In the genomic region with DNA sequence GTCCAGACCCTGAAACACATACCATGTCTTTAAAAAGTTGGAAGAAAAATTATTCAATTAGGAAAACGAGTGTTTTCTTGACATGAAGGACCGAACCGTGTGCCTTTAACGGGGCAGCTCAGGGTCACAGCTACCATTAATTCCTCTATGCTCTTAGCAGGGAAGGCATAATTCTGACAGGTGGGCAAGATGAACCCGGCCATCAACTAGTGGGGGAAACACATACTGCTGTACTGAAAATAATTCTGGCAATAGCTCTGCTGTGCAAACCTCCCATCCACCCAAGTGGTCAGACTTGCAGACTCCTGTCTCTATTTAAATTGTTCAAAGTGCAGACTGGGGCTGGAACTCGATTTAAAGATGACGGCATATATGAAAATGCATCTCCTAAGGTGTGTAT, we compare ENCODE assay signal across 8 mouse cellular contexts. TPM values are rescaled to one million over a fixed set of nuclear protein-coding genes. Genes with fewer than 3 reads are reported as not detected.
DNase-seq lines count a peak whose midpoint lies in the region; ATAC-seq lines count a peak whose summit lies in the region.

No protein-coding gene starts in this region.

- 22% methylated on average over 7 of the region's 7 CpGs for WGBS in kidney, embryonic 15.5 days
- WGBS in hindbrain, embryonic 16.5 days: 23% methylated on average over 7 of the region's 7 CpGs
- 24% methylated on average over 7 of the region's 7 CpGs for WGBS in midbrain, embryonic 13.5 days

- 0 out of 2 replicates have a peak, but pooled peaks have one; percentile 3 for ATAC-seq in kidney, embryonic 15.5 days (replicated peaks; ENCODE audit: low FRiP score)
- 0 out of 2 replicates have a peak, but pooled peaks have one; percentile 31 for ATAC-seq in common myeloid progenitor, adult 5-6 weeks (replicated peaks; ENCODE audit: low read depth, poor library complexity, severe bottlenecking)
- peak; percentile 16; the same call in 1 of the 2 replicates for ATAC-seq in hindbrain, embryonic 16.5 days
- peak; percentile 38 for ATAC-seq in midbrain, embryonic 13.5 days

- DNase-seq in kidney, postnatal 4 days: no peak
- no peak for DNase-seq in layer of hippocampus, adult 18-20 months (ENCODE audit: low spot score in 2 of 2)
- no peak for DNase-seq in left cerebral cortex, postnatal 14 days (ENCODE audit: low spot score in 2 of 2)
- DNase-seq in ovary, postnatal 10 days (ENCODE audit: low spot score): no peak

- peak overlapping the region; percentile 88 for H3K9ac ChIP-seq in kidney, embryonic 15.5 days
- peak overlapping the region; percentile 100 for H3K9ac ChIP-seq in hindbrain, embryonic 16.5 days (ENCODE audit: low read depth, low read length)
- H3K9ac ChIP-seq in midbrain, embryonic 13.5 days (replicated peaks): peak overlapping the region; percentile 95

- peaks cover 13% of the 10 kb centered on the region for H3K4me1 ChIP-seq in kidney, embryonic 15.5 days
- peaks cover 5% of the 10 kb centered on the region for H3K4me1 ChIP-seq in hindbrain, embryonic 16.5 days (ENCODE audit: control insufficient read depth, insufficient read depth, low read depth, low read length)
- H3K4me1 ChIP-seq in midbrain, embryonic 13.5 days (replicated peaks): peaks cover 8% of the 10 kb centered on the region

- peak overlapping the region; percentile 84 for H3K4me3 ChIP-seq in kidney, embryonic 15.5 days (replicated peaks)
- peak overlapping the region; percentile 94 for H3K4me3 ChIP-seq in hindbrain, embryonic 16.5 days (ENCODE audit: low read length)
- peak overlapping the region; percentile 86 for H3K4me3 ChIP-seq in midbrain, embryonic 13.5 days (replicated peaks)

- H3K36me3 ChIP-seq in kidney, embryonic 15.5 days: no peaks in the 10 kb centered on the region
- H3K36me3 ChIP-seq in hindbrain, embryonic 16.5 days (ENCODE audit: control insufficient read depth, insufficient read depth, low read length): no peaks in the 10 kb centered on the region
- no peaks in the 10 kb centered on the region for H3K36me3 ChIP-seq in midbrain, embryonic 13.5 days

- no peaks in the 10 kb centered on the region for H3K27me3 ChIP-seq in kidney, embryonic 15.5 days
- no peaks in the 10 kb centered on the region for H3K27me3 ChIP-seq in hindbrain, embryonic 16.5 days (replicated peaks; ENCODE audit: control insufficient read depth, insufficient read depth, low read length)
- no peaks in the 10 kb centered on the region for H3K27me3 ChIP-seq in midbrain, embryonic 13.5 days

- peak overlapping the region; percentile 93 for H3K27ac ChIP-seq in kidney, embryonic 15.5 days
- H3K27ac ChIP-seq in hindbrain, embryonic 16.5 days (ENCODE audit: low read depth, low read length): peak overlapping the region; percentile 93
- H3K27ac ChIP-seq in midbrain, embryonic 13.5 days: no peak overlapping the region

- intact Hi-C loops in left cerebral cortex, postnatal 14 days (cut with DNase I): no loop called here

- H3K9me3 ChIP-seq in kidney, embryonic 15.5 days (replicated peaks): no peaks in the 10 kb centered on the region
- H3K9me3 ChIP-seq in hindbrain, embryonic 16.5 days (ENCODE audit: control insufficient read depth, low read length): no peaks in the 10 kb centered on the region
- H3K9me3 ChIP-seq in midbrain, embryonic 13.5 days: no peaks in the 10 kb centered on the region

- H3K4me2 ChIP-seq in kidney, embryonic 15.5 days: peak overlapping the region; percentile 64
- peak overlapping the region; percentile 66 for H3K4me2 ChIP-seq in hindbrain, embryonic 16.5 days (ENCODE audit: low read length)
- peak overlapping the region; percentile 73 for H3K4me2 ChIP-seq in midbrain, embryonic 13.5 days (replicated peaks)

RNA-seq across cellular contexts. Expression of a gene that starts 0.6 kb away (rescaled TPM):
- 4.1 and 4.8 TPM in 2 replicates for polyA plus RNA-seq in kidney, embryonic 15.5 days (2015; fragmentation: Nextera tagmentation; extraction: Ambion mirVana)
- 2.3 and 9.8 TPM in 2 replicates for total RNA-seq in common myeloid progenitor, adult 5-6 weeks (2017)
- 19.9 and 24.6 TPM in 2 replicates for polyA plus RNA-seq in hindbrain, embryonic 16.5 days (2015; fragmentation: Nextera tagmentation; extraction: Ambion mirVana)
- polyA plus RNA-seq in midbrain, embryonic 13.5 days (2015; fragmentation: Nextera tagmentation; extraction: Ambion mirVana): 14.5 and 17.9 TPM in 2 replicates
- total RNA-seq in layer of hippocampus, adult 18-20 months (2021): 100 to 1,000 TPM; 105 to 115 TPM
- total RNA-seq in left cerebral cortex, postnatal 14 days (2021): 100 to 1,000 TPM; 142 to 145 TPM

RNA-seq across cellular contexts. Expression of a gene that starts 7.0 kb away (rescaled TPM):
- polyA plus RNA-seq in kidney, embryonic 15.5 days (2015; fragmentation: Nextera tagmentation; extraction: Ambion mirVana): not detected in 2 replicates
- not detected in 2 replicates for total RNA-seq in common myeloid progenitor, adult 5-6 weeks (2017)
- not detected in 2 replicates for polyA plus RNA-seq in hindbrain, embryonic 16.5 days (2015; fragmentation: Nextera tagmentation; extraction: Ambion mirVana)
- polyA plus RNA-seq in midbrain, embryonic 13.5 days (2015; fragmentation: Nextera tagmentation; extraction: Ambion mirVana): not detected in 2 replicates
- under 1 TPM; 0.10 to 0.18 TPM for total RNA-seq in layer of hippocampus, adult 18-20 months (2021)
- total RNA-seq in left cerebral cortex, postnatal 14 days (2021): under 1 TPM; 0.13 to 0.42 TPM

RNA-seq across cellular contexts. Expression of a gene that starts 35.8 kb away (rescaled TPM):
- polyA plus RNA-seq in kidney, embryonic 15.5 days (2015; fragmentation: Nextera tagmentation; extraction: Ambion mirVana): 1.3 and 1.7 TPM in 2 replicates
- total RNA-seq in common myeloid progenitor, adult 5-6 weeks (2017): not detected in 2 replicates
- 3.0 and 3.1 TPM in 2 replicates for polyA plus RNA-seq in hindbrain, embryonic 16.5 days (2015; fragmentation: Nextera tagmentation; extraction: Ambion mirVana)
- polyA plus RNA-seq in midbrain, embryonic 13.5 days (2015; fragmentation: Nextera tagmentation; extraction: Ambion mirVana): 0.77 and 1.1 TPM in 2 replicates
- 10 to 100 TPM; 59.1 to 60.8 TPM for total RNA-seq in layer of hippocampus, adult 18-20 months (2021)
- 10 to 100 TPM; 71.7 to 76.4 TPM for total RNA-seq in left cerebral cortex, postnatal 14 days (2021)

Comparison
In these comparisons a context has a peak if more than half of its experiments do, and no peak if none do; other contexts are left out.
1. RNA of a gene that starts 35.8 kb away (total RNA-seq): 71.7 to 76.4 TPM in left cerebral cortex, postnatal 14 days and 59.1 to 60.8 TPM in layer of hippocampus, adult 18-20 months; not detected in common myeloid progenitor, adult 5-6 weeks; every median in the first group is over 10 times any median in the second.
2. Peak in every context shown above with its lines, with median percentiles within 50 percentile points of each other: ATAC-seq, H3K4me2 ChIP-seq, H3K4me3 ChIP-seq and H3K9ac ChIP-seq.